Mouse (Mus musculus) urinary bladder, postnatal 4 days (tissue): ENCODE results near the gene Mup21.
"Not testable (repeated sequence)": the region's sequence is repeated elsewhere in the genome, so short reads cannot be mapped to it uniquely, and the experiment has no call there.

Experiments
- DNase-seq, 2 experiments: peaks; one replicate each; pipeline ENCODE4 v3.0.0; 2021 to 2022; ENCODE audit warnings: low spot score in 2 of 2

Gene Mup21

GRCm38 (mm10) chr4:62150811-62151210 is at the start of gene Mup21:
Gene Mup21, minus strand, starts transcription at chr4:62150863.
- DNase-seq, result no peak

GRCm38 (mm10) chr4:62199923-62200529 is 49.4 kb upstream of the Mup21 start:
- DNase-seq, result no peak

- no peak for DNase-seq
Observed at GRCm38 (mm10) chr4:62188778-62189177, 38.1 kb upstream of the Mup21 start.

- no peak for DNase-seq
Observed at GRCm38 (mm10) chr4:62177282-62177681, 26.6 kb upstream of the Mup21 start.

GRCm38 (mm10) chr4:62174471-62174870 is 23.8 kb upstream of the Mup21 start:
- no peak for DNase-seq

- DNase-seq, result not testable (repeated sequence)
Observed at GRCm38 (mm10) chr4:62167636-62168035, 17.0 kb upstream of the Mup21 start.

GRCm38 (mm10) chr4:62158401-62158800 is 7.7 kb upstream of the Mup21 start:
- no peak for DNase-seq

GRCm38 (mm10) chr4:62133706-62134105 is 17.0 kb downstream of the Mup21 start:
- no peak for DNase-seq

GRCm38 (mm10) chr4:62103366-62103765 is 47.3 kb downstream of the Mup21 start:
- not testable (repeated sequence) for DNase-seq
